Mouse (Mus musculus): ENCODE results near the gene Olfr1412. TPM values are rescaled to one million over a fixed set of nuclear protein-coding genes. Genes with fewer than 3 reads are reported as not detected.

Olfr1412 gene
- not detected for polyA plus RNA-seq (2017; shearing (Covaris generic))

GRCm38 (mm10) chr1:92585479-92585878 is at the start of gene Olfr1412:
Olfr1412 (plus strand) TSS chr1:92585779.

GRCm38 (mm10) chr1:92571022-92571421 is 14.6 kb upstream of the Olfr1412 start, which contains the start of gene Olfr1413:
Olfr1413 (plus strand) TSS chr1:92571322.

GRCm38 (mm10) chr1:92594111-92594510 is 8.5 kb downstream of the Olfr1412 start, which contains the start of gene Olfr1411:
Olfr1411 (plus strand) TSS chr1:92594411.

GRCm38 (mm10) chr1:92605482-92605881 is 19.9 kb downstream of the Olfr1412 start, which contains the start of gene Olfr1410:
Olfr1410 (plus strand) TSS chr1:92605782.

GRCm38 (mm10) chr1:92617488-92617887 is 31.9 kb downstream of the Olfr1412 start, which contains the start of gene Olfr12:
Olfr12 (plus strand) TSS chr1:92617788.

Other genes starting within 250 kb of the Olfr1412 start
- 170 TPM for gene Ndufa10, start 111.9 kb upstream of the Olfr1412 start, polyA plus RNA-seq (2017; shearing (Covaris generic))
- not detected for gene Olfr1416, start 100.7 kb upstream of the Olfr1412 start, polyA plus RNA-seq (2017; shearing (Covaris generic))
- not detected for gene Olfr1415, start 89.7 kb upstream of the Olfr1412 start, polyA plus RNA-seq (2017; shearing (Covaris generic))
- gene Olfr1414, start 67.1 kb upstream of the Olfr1412 start, polyA plus RNA-seq (2017; shearing (Covaris generic)) = not detected
- not detected for gene Olfr1413, start 14.5 kb upstream of the Olfr1412 start, polyA plus RNA-seq (2017; shearing (Covaris generic))
- not detected for gene Olfr1411, start 8.6 kb downstream of the Olfr1412 start, polyA plus RNA-seq (2017; shearing (Covaris generic))
- gene Olfr1410, start 20.0 kb downstream of the Olfr1412 start, polyA plus RNA-seq (2017; shearing (Covaris generic)) = not detected
- gene Olfr12, start 32.0 kb downstream of the Olfr1412 start, polyA plus RNA-seq (2017; shearing (Covaris generic)) = 0.09 TPM
- gene Cops9, start 56.2 kb downstream of the Olfr1412 start, polyA plus RNA-seq (2017; shearing (Covaris generic)) = 161 TPM
- gene Otos, start 63.1 kb downstream of the Olfr1412 start, polyA plus RNA-seq (2017; shearing (Covaris generic)) = 0.35 TPM
- 6.9 TPM for gene Gpc1, start 245.9 kb downstream of the Olfr1412 start, polyA plus RNA-seq (2017; shearing (Covaris generic))

All from naive thymus-derived CD4-positive, alpha-beta T cell, adult 5 months (primary cell).